Mouse (Mus musculus): ENCODE measurements around the gene 9030612E09Rik. TPM values are rescaled to one million over a fixed set of nuclear protein-coding genes. Genes with fewer than 3 reads are reported as not detected.

The 9030612E09Rik gene
- polyA plus RNA-seq (2015; fragmentation: Nextera tagmentation; extraction: Ambion mirVana) = 0.76 and 0.79 TPM in 2 replicates

GRCm38 (mm10) chr10:43174326-43175155 is at the start of gene 9030612E09Rik, which contains the start of gene Sobp:
Gene 9030612E09Rik, plus strand, starts transcription at chr10:43174704.
Gene Sobp, minus strand, starts transcription at chr10:43174530.
- no peaks in the 10 kb centered on the region for H3K9me3 ChIP-seq (replicated peaks)
- under 1% methylated on average over 69 of the region's 91 CpGs for whole genome bisulfite sequencing
- H3K4me1 ChIP-seq (replicated peaks) = peaks cover 21% of the 10 kb centered on the region
- peak within 1 kb of the TSS; percentile 92 for H3K4me2 ChIP-seq
- no peaks in the 10 kb centered on the region for H3K36me3 ChIP-seq
- peaks cover 25% of the 10 kb centered on the region for H3K27me3 ChIP-seq
- peak; percentile 76 for ATAC-seq (replicated peaks; ENCODE audit: insufficient number of reproducible peaks, insufficient read depth, low FRiP score, low read depth)
- H3K9ac ChIP-seq = peak within 1 kb of the TSS; percentile 77
- H3K27ac ChIP-seq = peak within 1 kb of the TSS; percentile 75
- peak within 1 kb of the TSS; percentile 92 for H3K4me3 ChIP-seq

GRCm38 (mm10) chr10:43128750-43129149 is 45.8 kb upstream of the 9030612E09Rik start:
- H3K4me3 ChIP-seq = no peak overlapping the region
- no peaks in the 10 kb centered on the region for H3K36me3 ChIP-seq
- H3K9ac ChIP-seq = no peak overlapping the region
- no peak for ATAC-seq (replicated peaks; ENCODE audit: insufficient number of reproducible peaks, insufficient read depth, low FRiP score, low read depth)
- 74% methylated on average over 3 of the region's 3 CpGs for WGBS
- no peaks in the 10 kb centered on the region for H3K27me3 ChIP-seq
- no peak overlapping the region for H3K27ac ChIP-seq
- H3K4me2 ChIP-seq = no peak overlapping the region
- no peaks in the 10 kb centered on the region for H3K9me3 ChIP-seq (replicated peaks)
- H3K4me1 ChIP-seq (replicated peaks) = peaks cover 12% of the 10 kb centered on the region; the same call in 1 of the 2 replicates

- Histone ChIP-seq H3K4me2 (no peak overlapping the region), H3K4me3 (no peak overlapping the region), H3K27me3 (no peaks in the 10 kb centered on the region), H3K9ac (no peak overlapping the region), H3K9me3 (replicated peaks) (no peaks in the 10 kb centered on the region), H3K36me3 (no peaks in the 10 kb centered on the region), H3K4me1 (replicated peaks) (no peaks in the 10 kb centered on the region), H3K27ac (no peak overlapping the region)
- WGBS = 82% methylated on average over 11 of the region's 11 CpGs
- ATAC-seq (replicated peaks; ENCODE audit: insufficient number of reproducible peaks, insufficient read depth, low FRiP score, low read depth) = no peak
Observed at GRCm38 (mm10) chr10:43134027-43134426, 40.5 kb upstream of the 9030612E09Rik start.

GRCm38 (mm10) chr10:43143173-43143572 is 31.3 kb upstream of the 9030612E09Rik start:
- H3K4me1 ChIP-seq (replicated peaks) = no peaks in the 10 kb centered on the region
- no peak overlapping the region for H3K27ac ChIP-seq
- no peak overlapping the region for H3K4me3 ChIP-seq
- no peaks in the 10 kb centered on the region for H3K9me3 ChIP-seq (replicated peaks)
- no peak for ATAC-seq (replicated peaks; ENCODE audit: insufficient number of reproducible peaks, insufficient read depth, low FRiP score, low read depth)
- no peaks in the 10 kb centered on the region for H3K27me3 ChIP-seq
- 78% methylated on average over 9 of the region's 9 CpGs for WGBS
- H3K9ac ChIP-seq = no peak overlapping the region
- H3K4me2 ChIP-seq = no peak overlapping the region
- no peaks in the 10 kb centered on the region for H3K36me3 ChIP-seq

- H3K4me1 ChIP-seq (replicated peaks) = no peaks in the 10 kb centered on the region
- WGBS = 74% methylated on average over 11 of the region's 11 CpGs
Observed at GRCm38 (mm10) chr10:43148456-43148855, 26.0 kb upstream of the 9030612E09Rik start.

GRCm38 (mm10) chr10:43152643-43153042 is 21.9 kb upstream of the 9030612E09Rik start:
- H3K27me3 ChIP-seq = no peaks in the 10 kb centered on the region
- H3K4me1 ChIP-seq (replicated peaks) = peaks cover 7% of the 10 kb centered on the region; the same call in 1 of the 2 replicates
- no peaks in the 10 kb centered on the region for H3K9me3 ChIP-seq (replicated peaks)
- no peak overlapping the region for H3K9ac ChIP-seq
- WGBS = 74% methylated on average over 8 of the region's 8 CpGs
- ATAC-seq (replicated peaks; ENCODE audit: insufficient number of reproducible peaks, insufficient read depth, low FRiP score, low read depth) = no peak
- H3K27ac ChIP-seq = no peak overlapping the region
- no peak overlapping the region for H3K4me2 ChIP-seq
- no peaks in the 10 kb centered on the region for H3K36me3 ChIP-seq
- no peak overlapping the region for H3K4me3 ChIP-seq

More at GRCm38 (mm10) chr10:43148456-43148855, 26.0 kb upstream of the 9030612E09Rik start:
- H3K27ac ChIP-seq = no peak overlapping the region
- H3K4me3 ChIP-seq = no peak overlapping the region
- H3K27me3 ChIP-seq = no peaks in the 10 kb centered on the region
- no peak overlapping the region for H3K4me2 ChIP-seq
- H3K36me3 ChIP-seq = no peaks in the 10 kb centered on the region
- no peak for ATAC-seq (replicated peaks; ENCODE audit: insufficient number of reproducible peaks, insufficient read depth, low FRiP score, low read depth)
- no peaks in the 10 kb centered on the region for H3K9me3 ChIP-seq (replicated peaks)
- no peak overlapping the region for H3K9ac ChIP-seq

GRCm38 (mm10) chr10:43155046-43155560 is 19.4 kb upstream of the 9030612E09Rik start:
- Histone ChIP-seq H3K4me1 (replicated peaks) (peaks cover 16% of the 10 kb centered on the region), H3K9me3 (replicated peaks) (no peaks in the 10 kb centered on the region), H3K36me3 (no peaks in the 10 kb centered on the region), H3K4me3 (no peak overlapping the region), H3K4me2 (peak overlapping the region; percentile 12; the same call in 1 of the 2 replicates), H3K27ac (peak overlapping the region; percentile 37; the same call in 1 of the 2 replicates), H3K9ac (no peak overlapping the region), H3K27me3 (no peaks in the 10 kb centered on the region)
- WGBS = 39% methylated on average over 12 of the region's 12 CpGs
- ATAC-seq (replicated peaks; ENCODE audit: insufficient number of reproducible peaks, insufficient read depth, low FRiP score, low read depth) = peak; percentile 85

GRCm38 (mm10) chr10:43158917-43159316 is 15.6 kb upstream of the 9030612E09Rik start:
- Histone ChIP-seq H3K9me3 (replicated peaks) (peaks cover 3% of the 10 kb centered on the region; the same call in 1 of the 2 replicates), H3K36me3 (no peaks in the 10 kb centered on the region; the same call in 1 of the 2 replicates), H3K27ac (peak overlapping the region; percentile 76), H3K27me3 (no peaks in the 10 kb centered on the region), H3K9ac (no peak overlapping the region), H3K4me3 (no peak overlapping the region), H3K4me2 (peak overlapping the region; percentile 16; the same call in 1 of the 2 replicates), H3K4me1 (replicated peaks) (peaks cover 16% of the 10 kb centered on the region)
- whole genome bisulfite sequencing = 49% methylated on average over 5 of the region's 5 CpGs
- ATAC-seq (replicated peaks; ENCODE audit: insufficient number of reproducible peaks, insufficient read depth, low FRiP score, low read depth) = no peak

GRCm38 (mm10) chr10:43159333-43159732 is 15.2 kb upstream of the 9030612E09Rik start:
- H3K27me3 ChIP-seq = no peaks in the 10 kb centered on the region
- peaks cover 16% of the 10 kb centered on the region for H3K4me1 ChIP-seq (replicated peaks)
- H3K4me3 ChIP-seq = no peak overlapping the region
- H3K4me2 ChIP-seq = peak overlapping the region; percentile 16; the same call in 1 of the 2 replicates
- peaks cover 3% of the 10 kb centered on the region; the same call in 1 of the 2 replicates for H3K9me3 ChIP-seq (replicated peaks)
- no peak overlapping the region for H3K9ac ChIP-seq
- 56% methylated on average over 5 of the region's 5 CpGs for WGBS
- ATAC-seq (replicated peaks; ENCODE audit: insufficient number of reproducible peaks, insufficient read depth, low FRiP score, low read depth) = no peak
- H3K36me3 ChIP-seq = no peaks in the 10 kb centered on the region; the same call in 1 of the 2 replicates
- H3K27ac ChIP-seq = peak overlapping the region; percentile 76

- no peak for ATAC-seq (replicated peaks; ENCODE audit: insufficient number of reproducible peaks, insufficient read depth, low FRiP score, low read depth)
- WGBS = 83% methylated on average over 12 of the region's 12 CpGs
- H3K4me2 ChIP-seq = no peak overlapping the region
Observed at GRCm38 (mm10) chr10:43162318-43162717, 12.2 kb upstream of the 9030612E09Rik start.

GRCm38 (mm10) chr10:43164406-43164805 is 10.1 kb upstream of the 9030612E09Rik start:
- no peak overlapping the region for H3K27ac ChIP-seq
- no peak for ATAC-seq (replicated peaks; ENCODE audit: insufficient number of reproducible peaks, insufficient read depth, low FRiP score, low read depth)
- H3K27me3 ChIP-seq = 0 out of 2 replicates have a peak, but pooled peaks cover 4% of the 10 kb centered on the region
- WGBS = 89% methylated on average over 2 of the region's 2 CpGs
- peaks cover 3% of the 10 kb centered on the region; the same call in 1 of the 2 replicates for H3K4me1 ChIP-seq (replicated peaks)
- no peak overlapping the region for H3K9ac ChIP-seq
- peaks cover 3% of the 10 kb centered on the region; the same call in 1 of the 2 replicates for H3K9me3 ChIP-seq (replicated peaks)
- H3K4me2 ChIP-seq = no peak overlapping the region
- no peaks in the 10 kb centered on the region; the same call in 1 of the 2 replicates for H3K36me3 ChIP-seq
- no peak overlapping the region for H3K4me3 ChIP-seq

More at GRCm38 (mm10) chr10:43162318-43162717, 12.2 kb upstream of the 9030612E09Rik start:
- H3K9ac ChIP-seq = no peak overlapping the region
- peaks cover 3% of the 10 kb centered on the region; the same call in 1 of the 2 replicates for H3K9me3 ChIP-seq (replicated peaks)
- H3K4me3 ChIP-seq = no peak overlapping the region
- H3K4me1 ChIP-seq (replicated peaks) = peaks cover 10% of the 10 kb centered on the region
- H3K27ac ChIP-seq = no peak overlapping the region
- no peaks in the 10 kb centered on the region for H3K27me3 ChIP-seq
- no peaks in the 10 kb centered on the region; the same call in 1 of the 2 replicates for H3K36me3 ChIP-seq

All from heart, embryonic 15.5 days (tissue).